Mouse (Mus musculus) embryonic facial prominence, embryonic 15.5 days (tissue): ENCODE results near the gene Csn2. TPM values are rescaled to one million over a fixed set of nuclear protein-coding genes. Genes with fewer than 3 reads are reported as not detected.

Experiments
- ATAC-seq: fragments of 200-750 bp; cut with Nextera tagmentation; 2 replicates; pipeline ENCODE4 v1.8.0; 2017; ENCODE audit warnings: low read depth, moderate TSS enrichment; ENCODE audit not compliant: insufficient number of reproducible peaks, low FRiP score, low TSS enrichment
- H3K27ac ChIP-seq: fragments of 300-500 bp; sonication (generic); replicated peaks from 2 replicates; pipeline ENCODE4 v1.5.1; 2015; ENCODE audit warnings: mild to moderate bottlenecking, inconsistent platforms
- H3K27me3 ChIP-seq: fragments of 300-500 bp; sonication (generic); 2 replicates; pipeline ENCODE4 v1.6.1; 2015; ENCODE audit warnings: inconsistent platforms
- H3K36me3 ChIP-seq: fragments of 300-500 bp; sonication (generic); 2 replicates; pipeline ENCODE4 v1.6.1; 2015; ENCODE audit warnings: mild to moderate bottlenecking, inconsistent platforms
- H3K4me1 ChIP-seq: fragments of 300-500 bp; sonication (generic); 2 replicates; pipeline ENCODE4 v1.6.1; 2015; ENCODE audit warnings: inconsistent platforms
- H3K4me2 ChIP-seq: fragments of 300-500 bp; sonication (generic); replicated peaks from 2 replicates; pipeline ENCODE4 v1.6.1; 2015; ENCODE audit warnings: mild to moderate bottlenecking, inconsistent platforms
- H3K4me3 ChIP-seq: fragments of 300-500 bp; sonication (generic); replicated peaks from 2 replicates; pipeline ENCODE4 v1.5.1; 2015; ENCODE audit warnings: mild to moderate bottlenecking, inconsistent platforms
- H3K9ac ChIP-seq: fragments of 300-500 bp; sonication (generic); 2 replicates; pipeline ENCODE4 v1.6.1; 2015; ENCODE audit warnings: inconsistent platforms
- H3K9me3 ChIP-seq: fragments of 300-500 bp; sonication (generic); replicated peaks from 2 replicates; pipeline ENCODE4 v1.6.1; 2016; ENCODE audit warnings: inconsistent platforms
- WGBS: fragments of 180-500 bp; shearing (Covaris S2); methylation state at CpG from one replicate; pipeline ENCODE4 v1.1.7; 2015; 5-methylcytosine and 5-hydroxymethylcytosine counted together
- polyA plus RNA-seq: library from polyadenylated mRNA; unstranded; fragments of >200 nt; fragmentation: Nextera tagmentation; extraction: Ambion mirVana; gene quantifications from 2 replicates; pipeline ENCODE4 v1.2.1, GENCODE M21; 2015

Csn2 gene
- polyA plus RNA-seq: not detected in 2 replicates

- WGBS: 70% methylated on average over 3 of the region's 3 CpGs
- H3K36me3 ChIP-seq: no peaks in the 10 kb centered on the region
- no peak for ATAC-seq
- no peaks in the 10 kb centered on the region for H3K27me3 ChIP-seq
- no peak within 1 kb of the TSS for H3K4me2 ChIP-seq
- no peak within 1 kb of the TSS for H3K9ac ChIP-seq
- H3K27ac ChIP-seq: no peak within 1 kb of the TSS
- no peak within 1 kb of the TSS for H3K4me3 ChIP-seq
- H3K4me1 ChIP-seq: no peaks in the 10 kb centered on the region
- H3K9me3 ChIP-seq: no peaks in the 10 kb centered on the region
These were observed at the start of gene Csn2 for GRCm38 (mm10) chr5:87699530-87699929. Gene Csn2 (minus strand): TSS chr5:87699630.

GRCm38 (mm10) chr5:87734821-87735220 is 35.4 kb upstream of the Csn2 start:
- no peaks in the 10 kb centered on the region for H3K9me3 ChIP-seq
- no peak overlapping the region for H3K27ac ChIP-seq
- ATAC-seq: no peak

DNA sequence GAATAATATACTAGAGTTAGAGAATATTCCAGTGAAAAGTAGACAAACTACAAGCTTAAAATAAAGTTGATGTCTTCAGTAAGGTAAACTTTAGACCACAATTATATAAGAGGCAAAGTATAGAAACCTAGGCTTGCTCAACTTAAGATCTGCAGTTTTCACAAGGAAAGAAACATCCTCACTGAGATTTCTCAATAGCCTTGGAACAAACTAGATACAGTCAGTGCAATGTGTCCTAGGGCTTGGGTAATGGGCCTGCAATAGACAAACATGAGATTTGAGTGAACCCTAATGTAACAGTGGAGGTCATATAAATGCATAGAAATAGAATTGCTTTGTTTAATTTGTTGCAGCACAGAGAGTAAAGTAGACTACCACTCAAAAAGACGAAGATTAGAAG is 6.5 kb upstream of the Csn2 start:
- no peak overlapping the region for H3K4me3 ChIP-seq
- 53% methylated on average over 1 of the region's 1 CpGs for WGBS
- H3K4me2 ChIP-seq: no peak overlapping the region
- H3K9me3 ChIP-seq: no peaks in the 10 kb centered on the region
- no peak for ATAC-seq
- no peak overlapping the region for H3K9ac ChIP-seq
- no peaks in the 10 kb centered on the region for H3K27me3 ChIP-seq
- no peak overlapping the region for H3K27ac ChIP-seq
- H3K36me3 ChIP-seq: no peaks in the 10 kb centered on the region
- no peaks in the 10 kb centered on the region for H3K4me1 ChIP-seq

More at GRCm38 (mm10) chr5:87734821-87735220, 35.4 kb upstream of the Csn2 start:
- no peak overlapping the region for H3K9ac ChIP-seq
- no peaks in the 10 kb centered on the region for H3K36me3 ChIP-seq
- no peaks in the 10 kb centered on the region for H3K4me1 ChIP-seq
- no peak overlapping the region for H3K4me2 ChIP-seq
- H3K4me3 ChIP-seq: no peak overlapping the region
- no peaks in the 10 kb centered on the region for H3K27me3 ChIP-seq

GRCm38 (mm10) chr5:87665908-87666307 is 33.5 kb downstream of the Csn2 start, which contains the start of gene Csn1s1:
Gene Csn1s1 (plus strand): TSS chr5:87666208.
- no peak for ATAC-seq
- Histone ChIP-seq H3K4me3 (no peak within 1 kb of the TSS), H3K9me3 (no peaks in the 10 kb centered on the region), H3K36me3 (no peaks in the 10 kb centered on the region), H3K27ac (no peak within 1 kb of the TSS), H3K27me3 (no peaks in the 10 kb centered on the region), H3K4me2 (no peak within 1 kb of the TSS), H3K4me1 (no peaks in the 10 kb centered on the region), H3K9ac (no peak within 1 kb of the TSS)

- H3K36me3 ChIP-seq: no peaks in the 10 kb centered on the region
- no peak overlapping the region for H3K4me3 ChIP-seq
- H3K4me2 ChIP-seq: no peak overlapping the region
- H3K4me1 ChIP-seq: no peaks in the 10 kb centered on the region
- no peak overlapping the region for H3K27ac ChIP-seq
- no peak overlapping the region for H3K9ac ChIP-seq
- no peaks in the 10 kb centered on the region for H3K27me3 ChIP-seq
- no peak for ATAC-seq
- H3K9me3 ChIP-seq: no peaks in the 10 kb centered on the region
These were observed 56.6 kb downstream of the Csn2 start for GRCm38 (mm10) chr5:87642787-87643186.

Other genes starting within 250 kb of the Csn2 start
- gene Ugt2a2, start 217.4 kb downstream of the Csn2 start, polyA plus RNA-seq: 7.0 and 17.8 TPM in 2 replicates
- 0.11 TPM in 1 of 2 replicates, not detected in the other for gene Gm43638, start 212.8 kb downstream of the Csn2 start, polyA plus RNA-seq
- 29.6 and 55.0 TPM in 2 replicates for gene Ugt2a1, start 208.8 kb downstream of the Csn2 start, polyA plus RNA-seq
- gene Sult1b1, start 161.4 kb downstream of the Csn2 start, polyA plus RNA-seq: 0.85 and 0.94 TPM in 2 replicates
- gene Sult1d1, start 130.6 kb downstream of the Csn2 start, polyA plus RNA-seq: 3.7 and 5.8 TPM in 2 replicates
- 10.0 and 14.1 TPM in 2 replicates for gene Sult1e1, start 108.0 kb downstream of the Csn2 start, polyA plus RNA-seq
- gene Csn1s1, start 33.4 kb downstream of the Csn2 start, polyA plus RNA-seq: not detected in 2 replicates
- gene Csn1s2a, start 74.9 kb upstream of the Csn2 start, polyA plus RNA-seq: not detected in 2 replicates
- gene Csn1s2b, start 108.5 kb upstream of the Csn2 start, polyA plus RNA-seq: 0.08 TPM in 1 of 2 replicates, not detected in the other
- gene Prr27, start 126.1 kb upstream of the Csn2 start, polyA plus RNA-seq: not detected in 2 replicates
- gene Odam, start 185.4 kb upstream of the Csn2 start, polyA plus RNA-seq: 1.1 and 1.3 TPM in 2 replicates
- 0.28 and 0.74 TPM in 2 replicates for gene Csn3, start 225.9 kb upstream of the Csn2 start, polyA plus RNA-seq